ENCODE assay signal across 8 mouse cellular contexts in genomic region chr13:94062349-94063111, GRCm38 (mm10). TPM values are rescaled to one million over a fixed set of nuclear protein-coding genes. Genes with fewer than 3 reads are reported as not detected.
DNase-seq lines count a peak whose midpoint lies in the region; ATAC-seq lines count a peak whose summit lies in the region.

No protein-coding gene starts in this region.

- ATAC-seq in embryonic facial prominence, embryonic 15.5 days (ENCODE audit: insufficient number of reproducible peaks, low FRiP score, low TSS enrichment, low read depth) = no peak

- H3K4me3 ChIP-seq in embryonic facial prominence, embryonic 15.5 days (replicated peaks) = peak overlapping the region; percentile 6; the same call in 1 of the 2 replicates

- H3K9ac ChIP-seq in embryonic facial prominence, embryonic 15.5 days = no peak overlapping the region

- no peaks in the 10 kb centered on the region for H3K9me3 ChIP-seq in embryonic facial prominence, embryonic 15.5 days (replicated peaks)

- no peaks in the 10 kb centered on the region for H3K27me3 ChIP-seq in embryonic facial prominence, embryonic 15.5 days

- H3K4me2 ChIP-seq in embryonic facial prominence, embryonic 15.5 days (replicated peaks) = peak overlapping the region; percentile 31

- 16% methylated on average over 21 of the region's 21 CpGs for WGBS in embryonic facial prominence, embryonic 15.5 days

- H3K36me3 ChIP-seq in embryonic facial prominence, embryonic 15.5 days = no peaks in the 10 kb centered on the region

- H3K4me1 ChIP-seq in embryonic facial prominence, embryonic 15.5 days = peaks cover 64% of the 10 kb centered on the region

- peak; percentile 61 for DNase-seq in adrenal gland, adult 2 months
- no peak for DNase-seq in adrenal gland, postnatal 4 days (ENCODE audit: low spot score in 2 of 2)
- peak; percentile 77 for DNase-seq in 3134 (ENCODE audit: extremely low read depth, insufficient read length, low spot score)
- DNase-seq in kidney, adult 9 months = peak; percentile 84
- peak; percentile 46 for DNase-seq in lung, postnatal 36 days
- DNase-seq in right cerebral cortex, adult 2 months (ENCODE audit: low spot score in 2 of 2) = no peak
- no peak for DNase-seq in cerebellum, postnatal 25 days

- no peak overlapping the region for H3K27ac ChIP-seq in embryonic facial prominence, embryonic 15.5 days (replicated peaks)

RNA-seq across cellular contexts. Expression of gene Lhfpl2, which starts 4.9 kb away (rescaled TPM):
- 10 to 100 TPM; 27.9 to 32.2 TPM for total RNA-seq in adrenal gland, adult 2 months (2021)
- 21.5 and 26.7 TPM in 2 replicates for polyA plus RNA-seq in adrenal gland, adult 2 months (2012; rRNA removed)
- total RNA-seq in adrenal gland, postnatal 4 days (2021) = 10 to 100 TPM; 59.1 to 60.8 TPM
- polyA plus RNA-seq in embryonic facial prominence, embryonic 15.5 days (2015; fragmentation: Nextera tagmentation; extraction: Ambion mirVana) = 77.0 and 91.6 TPM in 2 replicates

Comparison
In these comparisons a context has a peak if more than half of its experiments do, and no peak if none do; other contexts are left out.
1. DNase-seq: peak in adrenal gland, adult 2 months (single experiment), 3134 (single experiment), kidney, adult 9 months (single experiment) and lung, postnatal 36 days (single experiment); none in adrenal gland, postnatal 4 days (0 of 2), right cerebral cortex, adult 2 months (0 of 2) and cerebellum, postnatal 25 days (0 of 2).